Mouse (Mus musculus) embryo, embryonic 10 days (tissue): ENCODE data around the gene 1700056E22Rik.

Source experiments
- DNase-seq: peaks from one replicate; pipeline ENCODE4 v3.0.0-alpha.2; 2015; ENCODE audit warnings: low spot score

1700056E22Rik gene

DNA sequence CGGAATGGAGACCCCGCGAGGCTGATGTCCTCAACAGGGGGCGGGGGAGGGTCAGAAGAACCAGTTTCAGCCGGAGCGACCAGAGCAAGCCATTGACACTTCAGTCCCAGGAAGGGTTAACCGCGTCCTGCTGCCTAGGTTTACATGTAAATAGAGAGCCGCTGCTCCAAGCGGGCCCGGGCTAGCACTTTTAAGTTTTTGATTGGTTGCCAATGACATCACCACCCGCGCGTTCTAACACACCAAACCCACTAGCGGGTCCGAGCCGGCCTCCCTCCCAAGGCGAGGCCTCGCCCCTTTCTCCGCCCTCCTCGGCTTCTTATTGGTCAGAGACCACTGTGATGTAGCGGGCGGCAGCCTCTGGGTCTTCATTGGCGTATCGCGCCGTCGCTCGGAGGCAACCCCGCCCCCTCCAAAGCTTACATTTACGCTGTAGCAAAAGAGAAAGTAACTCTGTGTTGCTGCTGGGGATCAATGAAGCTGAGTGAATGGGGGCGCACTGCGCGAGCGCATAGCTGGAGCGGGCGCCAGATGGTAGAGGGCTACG, at the start of gene 1700056E22Rik:
Gene 1700056E22Rik, minus strand, starts transcription at position 291 of the 547 bp plus-strand sequence.
- peak; percentile 98 for DNase-seq

DNA sequence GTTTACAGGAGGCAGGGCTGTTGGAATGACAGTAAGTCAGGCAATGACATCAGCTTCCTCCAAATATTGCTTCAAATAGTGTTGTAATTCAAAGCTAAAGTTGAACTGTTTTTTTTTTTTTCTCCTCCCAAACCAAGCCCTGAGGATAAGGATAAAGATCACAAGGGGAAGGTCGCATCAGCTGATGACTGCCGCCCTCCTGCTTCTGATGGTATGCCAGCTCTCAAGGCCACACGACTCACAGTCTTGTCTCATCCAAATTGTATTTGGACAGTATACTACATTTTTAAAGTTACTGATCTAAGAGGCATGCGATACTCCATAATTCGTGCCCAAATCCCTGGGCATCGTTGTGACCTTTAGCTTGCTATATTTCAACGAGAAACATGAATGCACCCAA, 49.1 kb upstream of the 1700056E22Rik start:
- DNase-seq = no peak

DNA sequence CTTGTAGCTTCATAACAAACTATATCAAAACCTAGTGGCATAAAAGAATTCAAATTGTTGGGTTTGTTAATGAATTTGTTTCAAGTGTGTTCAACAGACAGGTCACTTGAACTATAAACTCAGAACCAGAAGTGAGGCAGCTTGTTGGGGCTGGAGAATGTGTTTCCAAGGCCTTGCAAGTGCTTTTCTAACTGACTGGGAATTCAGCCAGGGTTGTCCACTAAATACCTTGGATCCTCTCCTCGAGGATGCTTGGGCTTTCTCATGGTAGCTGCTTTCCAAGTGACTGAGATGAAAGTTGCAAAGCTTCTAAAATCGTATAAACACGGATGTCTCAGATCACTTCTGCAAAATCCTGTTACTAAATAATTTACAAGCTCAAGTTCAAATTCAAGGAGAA, 48.6 kb upstream of the 1700056E22Rik start:
- DNase-seq = no peak

DNA sequence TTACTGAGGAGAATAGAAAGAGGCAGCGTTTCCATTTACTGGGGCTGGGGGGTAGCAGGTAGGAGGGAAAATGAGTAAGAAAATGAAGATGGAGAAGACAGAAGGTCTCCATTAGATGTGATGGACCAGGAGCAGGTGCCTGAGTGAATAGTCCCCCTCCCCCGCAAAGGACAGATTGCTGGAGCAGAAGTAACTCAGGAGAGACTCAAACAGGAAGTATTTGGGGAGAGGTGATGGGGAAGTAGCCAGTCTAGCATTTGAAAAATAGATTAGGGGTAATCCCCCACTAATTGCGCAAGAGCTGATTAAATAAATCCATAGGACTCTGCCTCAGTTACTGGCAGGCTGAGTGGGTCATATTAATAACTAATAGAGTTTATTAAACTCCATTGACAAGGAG, 45.2 kb upstream of the 1700056E22Rik start:
- no peak for DNase-seq

DNA sequence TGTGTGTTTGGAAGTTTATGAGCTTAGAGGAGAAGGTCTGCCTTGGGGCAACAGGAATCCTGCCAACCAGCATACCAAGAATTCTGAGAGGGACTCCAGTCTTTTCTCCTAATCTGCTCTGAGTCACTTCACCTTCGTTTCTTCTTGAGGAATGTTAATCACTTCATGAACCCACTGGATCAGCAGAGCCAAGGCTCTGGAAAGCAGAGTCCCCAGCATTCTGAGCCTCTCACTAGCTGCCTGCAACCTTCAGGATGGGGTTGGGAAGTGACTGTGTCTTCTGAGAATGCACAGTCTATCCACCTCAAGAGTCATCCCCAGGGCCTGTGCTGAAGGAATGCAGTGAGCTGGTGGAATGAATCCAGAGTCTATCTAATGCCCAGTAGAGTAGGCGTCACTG, 42.7 kb upstream of the 1700056E22Rik start:
- DNase-seq = no peak

GRCm38 (mm10) chr1:184076065-184076464, 42.0 kb upstream of the 1700056E22Rik start:
- no peak for DNase-seq

GRCm38 (mm10) chr1:184068971-184069370, 34.9 kb upstream of the 1700056E22Rik start:
- no peak for DNase-seq

- no peak for DNase-seq
Observed at GRCm38 (mm10) chr1:184067704-184068558, 33.8 kb upstream of the 1700056E22Rik start.

DNA sequence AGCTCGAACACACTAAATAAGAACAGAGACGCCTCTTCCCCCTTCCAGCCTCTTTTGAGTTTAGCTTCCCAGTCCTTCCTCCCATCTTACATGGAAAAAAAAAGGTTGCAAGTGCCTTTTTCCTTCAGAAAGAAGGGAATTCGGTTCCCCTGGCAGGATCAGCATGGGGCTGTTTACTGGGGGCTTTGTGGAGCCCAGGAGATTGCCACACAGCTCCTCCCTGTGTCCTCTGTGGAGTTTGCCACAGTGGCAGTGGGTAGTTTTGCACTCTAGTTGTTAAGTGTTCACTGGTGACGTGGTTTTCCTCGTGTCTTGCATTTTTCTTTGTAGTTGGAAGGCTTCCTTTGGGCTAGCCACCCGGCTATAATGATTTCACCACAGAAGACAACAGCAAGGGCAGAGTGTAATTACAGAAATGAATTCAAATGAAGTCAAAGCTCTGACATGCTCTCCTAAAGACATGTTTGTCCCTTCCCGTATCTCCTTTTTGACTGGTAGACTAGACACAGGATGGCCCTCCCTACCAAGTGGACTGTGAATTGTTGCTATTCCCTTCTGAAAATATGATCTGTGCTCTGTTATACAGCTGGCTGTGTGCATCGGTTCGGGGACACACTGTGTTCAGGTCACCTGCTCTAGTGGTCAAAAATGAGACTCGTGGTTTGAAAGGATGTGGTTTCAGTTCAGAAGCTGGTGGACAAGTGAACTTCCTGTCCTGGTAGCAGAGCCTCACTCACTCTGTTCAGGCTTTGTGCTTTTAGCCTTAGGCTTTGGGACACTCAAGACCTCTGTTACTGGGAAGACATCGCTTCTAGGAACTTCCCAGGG, 32.6 kb upstream of the 1700056E22Rik start:
- DNase-seq = no peak

DNA sequence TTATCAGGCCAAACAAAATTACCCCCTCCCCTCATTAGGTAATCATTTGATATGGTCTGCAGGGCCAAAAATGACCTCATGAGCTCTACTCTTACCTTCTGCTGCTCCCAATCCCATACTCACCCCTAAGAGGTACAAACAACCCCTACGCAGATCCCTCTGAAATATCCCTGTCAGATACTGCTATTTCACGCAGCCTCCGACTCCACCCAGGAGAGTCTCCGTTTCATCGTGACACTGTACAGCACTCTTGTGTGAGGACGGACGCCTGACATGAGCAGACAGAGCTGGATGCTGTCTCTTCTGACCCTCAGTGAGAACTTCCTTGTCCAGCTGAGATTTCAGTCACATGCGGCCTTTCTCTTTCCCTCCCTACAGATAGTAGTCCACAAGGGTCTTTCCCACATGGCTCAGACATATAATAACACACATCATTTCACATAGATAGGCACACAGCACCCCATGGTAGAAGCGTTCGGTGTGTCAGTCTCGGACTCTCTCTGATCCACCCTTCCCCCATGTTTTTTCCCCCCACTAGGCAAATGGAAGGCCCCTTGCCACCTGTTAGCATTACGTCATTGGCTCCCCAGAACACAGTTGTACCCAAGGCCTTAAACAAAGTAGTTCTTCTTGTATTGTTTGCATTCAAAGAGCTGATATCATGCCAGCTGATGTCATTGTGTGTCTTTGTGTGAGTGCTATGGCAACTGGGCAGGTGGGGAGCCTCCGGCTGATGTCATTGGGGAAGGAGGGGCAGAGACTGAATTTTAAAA, 31.7 kb upstream of the 1700056E22Rik start:
- peak; percentile 12 for DNase-seq

GRCm38 (mm10) chr1:184064306-184064705, 30.2 kb upstream of the 1700056E22Rik start:
- DNase-seq = no peak

- no peak for DNase-seq
Observed at GRCm38 (mm10) chr1:184061901-184062300, 27.8 kb upstream of the 1700056E22Rik start.

DNA sequence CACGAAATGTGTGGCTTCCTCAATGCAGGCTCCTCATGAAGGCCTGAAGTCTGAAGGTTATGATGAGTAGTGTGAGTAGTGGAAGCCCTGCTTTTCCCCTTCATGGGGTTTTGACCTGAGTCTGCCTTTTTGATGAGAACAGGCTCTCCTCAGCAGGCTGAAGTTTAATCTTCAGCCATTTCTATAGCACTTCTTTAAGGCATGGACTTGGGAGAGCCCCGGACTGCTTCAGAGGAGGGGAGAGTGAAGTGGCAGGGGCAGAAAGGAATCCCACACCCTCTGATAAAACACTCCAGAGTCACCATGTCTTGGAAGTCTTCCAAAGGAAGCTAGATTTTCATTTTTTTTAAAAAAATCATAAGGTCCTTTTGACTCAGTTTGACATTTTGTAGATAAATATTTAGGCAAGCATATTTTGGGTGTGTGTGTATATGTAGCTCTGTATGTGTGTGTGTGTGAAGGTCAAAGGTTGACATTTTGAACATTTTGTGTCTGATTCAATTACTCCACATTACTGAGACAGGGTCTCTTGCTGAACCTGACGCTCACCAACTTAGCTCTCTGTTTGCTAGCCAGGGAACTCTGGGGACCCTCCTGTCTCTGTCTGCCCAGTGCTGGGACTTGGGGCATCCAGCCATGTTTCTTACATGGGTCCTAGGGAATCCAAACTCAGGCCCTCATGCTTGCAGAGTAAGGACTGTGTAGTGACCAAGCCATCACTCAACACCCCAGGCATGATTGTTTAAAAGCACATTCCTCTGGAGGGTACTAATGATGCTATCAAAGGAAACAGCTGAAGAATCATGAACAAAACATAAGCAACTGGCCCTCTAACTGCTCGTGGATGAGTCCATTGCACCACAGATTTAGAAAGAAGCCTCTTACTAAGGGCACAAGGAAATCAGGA, 27.0 kb upstream of the 1700056E22Rik start:
- no peak for DNase-seq

GRCm38 (mm10) chr1:184060381-184060780, 26.3 kb upstream of the 1700056E22Rik start:
- no peak for DNase-seq

DNA sequence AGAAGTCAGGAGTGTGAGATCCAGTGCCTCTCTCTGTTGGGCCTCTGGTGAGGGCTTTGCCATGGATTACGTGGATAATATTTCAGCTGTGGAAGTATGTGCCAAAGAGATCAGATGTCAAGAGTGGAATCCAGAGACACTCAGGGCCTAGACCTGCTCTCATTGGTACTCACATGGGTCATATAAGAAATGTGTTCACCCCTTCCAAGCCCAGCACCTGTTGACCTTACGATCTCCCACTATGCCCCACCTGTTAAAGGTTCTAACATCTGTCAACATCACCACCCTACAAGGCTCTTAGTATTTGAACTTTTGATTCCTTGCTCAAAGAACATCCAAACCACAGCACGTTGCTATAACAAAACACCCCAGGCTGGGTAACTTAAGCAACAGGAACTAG, 25.7 kb upstream of the 1700056E22Rik start:
- no peak for DNase-seq

GRCm38 (mm10) chr1:184058206-184058605, 24.1 kb upstream of the 1700056E22Rik start:
- no peak for DNase-seq

DNA sequence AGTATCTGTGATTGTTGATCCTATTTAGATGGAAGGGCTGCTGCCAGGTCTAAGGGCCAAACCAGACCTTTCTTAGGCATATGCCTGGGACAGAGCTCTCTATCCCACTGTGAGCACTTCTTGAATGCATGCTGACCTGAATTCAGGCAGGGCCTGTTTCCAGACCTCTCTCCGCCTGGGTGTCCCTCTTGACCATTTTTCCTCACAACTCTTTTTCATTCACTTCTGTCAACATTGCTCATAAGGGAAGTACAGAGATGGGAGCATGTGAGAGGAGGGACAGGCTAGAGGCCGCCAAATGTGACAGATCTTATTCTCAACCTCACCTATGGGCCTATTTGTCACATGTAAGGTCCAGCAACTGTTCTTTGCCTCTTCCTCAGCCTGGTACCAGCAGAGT, 20.1 kb upstream of the 1700056E22Rik start:
- DNase-seq = no peak

DNA sequence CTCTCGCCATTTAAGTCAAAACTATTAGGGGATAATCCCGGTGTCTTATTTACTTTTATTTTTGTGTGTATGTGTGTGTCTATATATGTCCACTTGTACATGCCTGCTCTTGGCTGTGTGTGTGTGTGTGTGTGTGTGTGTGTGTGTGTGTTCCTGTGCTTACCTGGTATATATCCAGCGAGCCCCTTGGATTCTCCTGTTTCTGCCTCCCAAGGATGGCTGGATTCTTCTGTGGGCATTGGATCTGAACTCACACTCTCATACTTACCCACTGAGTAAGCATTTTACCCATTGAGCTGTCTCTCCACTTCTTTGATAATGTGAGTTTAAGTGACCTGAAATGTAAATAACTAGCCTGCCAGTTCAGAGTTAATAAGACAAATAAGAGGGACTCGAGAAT, 19.6 kb upstream of the 1700056E22Rik start:
- no peak for DNase-seq

- DNase-seq = no peak
Observed at GRCm38 (mm10) chr1:184053141-184053540, 19.0 kb upstream of the 1700056E22Rik start.

DNA sequence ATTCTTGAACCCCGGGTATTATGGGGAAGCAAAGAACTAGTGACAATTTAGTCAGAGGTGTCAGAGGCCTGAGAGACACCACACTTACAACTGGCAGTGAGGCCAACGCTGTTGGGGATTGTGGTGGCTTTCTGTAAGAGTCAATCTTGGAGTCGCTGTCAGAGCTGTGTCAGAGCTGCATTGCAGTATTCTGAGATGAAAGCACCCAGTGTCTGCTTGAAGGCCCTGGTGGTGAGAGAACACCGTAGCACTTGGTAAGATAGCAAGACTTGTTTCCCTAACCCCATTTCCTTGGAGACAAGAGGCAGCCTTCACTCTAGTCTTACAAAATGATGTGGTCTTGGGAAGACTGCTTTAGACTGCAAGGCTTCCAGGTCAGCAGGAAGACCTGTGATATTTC, 18.2 kb upstream of the 1700056E22Rik start:
- no peak for DNase-seq

- DNase-seq = peak; percentile 32
Observed at GRCm38 (mm10) chr1:184051824-184052223, 17.7 kb upstream of the 1700056E22Rik start.
